Mouse (Mus musculus) intestine, embryonic 15.5 days (tissue): Measurements from ENCODE around the gene Adcy10. TPM values are rescaled to one million over a fixed set of nuclear protein-coding genes. Genes with fewer than 3 reads are reported as not detected.

Experiments
- ATAC-seq: fragments of 200-750 bp; cut with Nextera tagmentation; 2 replicates; pipeline ENCODE4 v1.8.0; 2017; ENCODE audit warnings: moderate TSS enrichment, moderate library complexity
- H3K27ac ChIP-seq: fragments of 300-500 bp; sonication (generic); 2 replicates; pipeline ENCODE4 v1.5.1; 2015; ENCODE audit warnings: mild to moderate bottlenecking, inconsistent platforms
- H3K27me3 ChIP-seq: fragments of 300-500 bp; sonication (generic); replicated peaks from 2 replicates; pipeline ENCODE4 v1.6.1; 2015; ENCODE audit warnings: inconsistent platforms
- H3K36me3 ChIP-seq: fragments of 300-500 bp; sonication (generic); 2 replicates; pipeline ENCODE4 v1.6.1; 2015; ENCODE audit warnings: inconsistent platforms
- H3K4me1 ChIP-seq: fragments of 300-500 bp; sonication (generic); replicated peaks from 2 replicates; pipeline ENCODE4 v1.6.1; 2015; ENCODE audit warnings: inconsistent platforms
- H3K4me2 ChIP-seq: fragments of 300-500 bp; sonication (generic); replicated peaks from 2 replicates; pipeline ENCODE4 v1.6.1; 2015; ENCODE audit warnings: mild to moderate bottlenecking, inconsistent platforms
- H3K4me3 ChIP-seq: fragments of 300-500 bp; sonication (generic); replicated peaks from 2 replicates; pipeline ENCODE4 v1.5.1; 2015; ENCODE audit warnings: inconsistent platforms
- H3K9ac ChIP-seq: fragments of 300-500 bp; sonication (generic); 2 replicates; pipeline ENCODE4 v1.6.1; 2015; ENCODE audit warnings: inconsistent platforms
- H3K9me3 ChIP-seq: fragments of 300-500 bp; sonication (generic); 2 replicates; pipeline ENCODE4 v1.6.1; 2016; ENCODE audit warnings: inconsistent platforms
- WGBS: fragments of 180-500 bp; shearing (Covaris S2); methylation state at CpG from one replicate; pipeline ENCODE4 v1.1.7; 2015; 5-methylcytosine and 5-hydroxymethylcytosine counted together
- polyA plus RNA-seq: library from polyadenylated mRNA; unstranded; fragments of >200 nt; fragmentation: Nextera tagmentation; extraction: Ambion mirVana; gene quantifications from 2 replicates; pipeline ENCODE4 v1.2.1, GENCODE M21; 2015

Gene Adcy10
- polyA plus RNA-seq, 1 experiment from 2014 or later: not detected

GRCm38 (mm10) chr1:165468971-165469370 is 16.0 kb upstream of the Adcy10 start:
- Histone ChIP-seq H3K4me1 (no peaks in the 10 kb centered on the region), H3K36me3 (no peaks in the 10 kb centered on the region), H3K27me3 (no peaks in the 10 kb centered on the region), H3K27ac (no peak overlapping the region), H3K4me2 (no peak overlapping the region), H3K9ac (no peak overlapping the region), H3K4me3 (no peak overlapping the region), H3K9me3 (no peaks in the 10 kb centered on the region)
- no peak for ATAC-seq

- H3K4me3 ChIP-seq: no peak overlapping the region
- H3K4me1 ChIP-seq: no peaks in the 10 kb centered on the region
- H3K27ac ChIP-seq: no peak overlapping the region
- H3K9ac ChIP-seq: no peak overlapping the region
- H3K4me2 ChIP-seq: no peak overlapping the region
- H3K9me3 ChIP-seq: no peaks in the 10 kb centered on the region
- H3K27me3 ChIP-seq: no peaks in the 10 kb centered on the region
- ATAC-seq: no peak
- H3K36me3 ChIP-seq: no peaks in the 10 kb centered on the region
Measured at GRCm38 (mm10) chr1:165469717-165470116, 15.3 kb upstream of the Adcy10 start.

GRCm38 (mm10) chr1:165471490-165471889 is 13.5 kb upstream of the Adcy10 start:
- Histone ChIP-seq H3K4me3 (no peak overlapping the region), H3K4me2 (no peak overlapping the region), H3K27ac (no peak overlapping the region), H3K27me3 (no peaks in the 10 kb centered on the region), H3K36me3 (no peaks in the 10 kb centered on the region), H3K4me1 (no peaks in the 10 kb centered on the region), H3K9me3 (no peaks in the 10 kb centered on the region), H3K9ac (no peak overlapping the region)
- no peak for ATAC-seq
- 87% methylated on average over 1 of the region's 1 CpGs for WGBS

GRCm38 (mm10) chr1:165486108-165486507 is 1.1 kb downstream of the Adcy10 start:
- H3K27ac ChIP-seq: no peak overlapping the region
- H3K9ac ChIP-seq: no peak overlapping the region
- H3K4me3 ChIP-seq: no peak overlapping the region
- no peaks in the 10 kb centered on the region for H3K4me1 ChIP-seq
- WGBS: 85% methylated on average over 2 of the region's 2 CpGs
- H3K4me2 ChIP-seq: no peak overlapping the region
- no peaks in the 10 kb centered on the region for H3K9me3 ChIP-seq
- H3K36me3 ChIP-seq: no peaks in the 10 kb centered on the region
- no peak for ATAC-seq
- no peaks in the 10 kb centered on the region for H3K27me3 ChIP-seq

GRCm38 (mm10) chr1:165489197-165489596 is 4.2 kb downstream of the Adcy10 start:
- no peaks in the 10 kb centered on the region for H3K9me3 ChIP-seq
- WGBS: 83% methylated on average over 4 of the region's 4 CpGs

GRCm38 (mm10) chr1:165498856-165499255 is 13.9 kb downstream of the Adcy10 start:
- WGBS: 67% methylated on average over 3 of the region's 3 CpGs
- H3K36me3 ChIP-seq: no peaks in the 10 kb centered on the region
- no peaks in the 10 kb centered on the region for H3K9me3 ChIP-seq
- no peak overlapping the region for H3K27ac ChIP-seq
- peaks cover 4% of the 10 kb centered on the region; the same call in 1 of the 2 replicates for H3K4me1 ChIP-seq
- H3K9ac ChIP-seq: no peak overlapping the region
- H3K4me2 ChIP-seq: no peak overlapping the region
- ATAC-seq: no peak
- no peaks in the 10 kb centered on the region for H3K27me3 ChIP-seq
- H3K4me3 ChIP-seq: no peak overlapping the region

More at GRCm38 (mm10) chr1:165489197-165489596, 4.2 kb downstream of the Adcy10 start:
- Histone ChIP-seq H3K4me1 (no peaks in the 10 kb centered on the region), H3K36me3 (no peaks in the 10 kb centered on the region), H3K27ac (no peak overlapping the region), H3K4me3 (no peak overlapping the region), H3K9ac (no peak overlapping the region), H3K4me2 (no peak overlapping the region), H3K27me3 (no peaks in the 10 kb centered on the region)
- ATAC-seq: no peak

GRCm38 (mm10) chr1:165503307-165504024 is 18.5 kb downstream of the Adcy10 start:
- H3K36me3 ChIP-seq: no peaks in the 10 kb centered on the region
- peaks cover 4% of the 10 kb centered on the region; the same call in 1 of the 2 replicates for H3K4me1 ChIP-seq
- H3K27me3 ChIP-seq: no peaks in the 10 kb centered on the region
- H3K4me2 ChIP-seq: no peak overlapping the region
- ATAC-seq: 0 out of 2 replicates have a peak, but pooled peaks have one; percentile 49
- H3K9ac ChIP-seq: no peak overlapping the region
- H3K4me3 ChIP-seq: no peak overlapping the region
- H3K27ac ChIP-seq: no peak overlapping the region
- 25% methylated on average over 10 of the region's 10 CpGs for WGBS
- H3K9me3 ChIP-seq: no peaks in the 10 kb centered on the region

GRCm38 (mm10) chr1:165506303-165506702 is 21.3 kb downstream of the Adcy10 start:
- no peak overlapping the region for H3K9ac ChIP-seq
- H3K4me1 ChIP-seq: peaks cover 4% of the 10 kb centered on the region; the same call in 1 of the 2 replicates
- H3K4me2 ChIP-seq: no peak overlapping the region
- H3K9me3 ChIP-seq: no peaks in the 10 kb centered on the region
- 84% methylated on average over 6 of the region's 6 CpGs for WGBS
- ATAC-seq: no peak
- no peaks in the 10 kb centered on the region for H3K36me3 ChIP-seq
- H3K4me3 ChIP-seq: no peak overlapping the region
- H3K27ac ChIP-seq: no peak overlapping the region
- H3K27me3 ChIP-seq: no peaks in the 10 kb centered on the region

- ATAC-seq: no peak
- no peaks in the 10 kb centered on the region for H3K9me3 ChIP-seq
- H3K36me3 ChIP-seq: no peaks in the 10 kb centered on the region
- no peak overlapping the region for H3K9ac ChIP-seq
- no peak overlapping the region for H3K4me2 ChIP-seq
- H3K4me3 ChIP-seq: no peak overlapping the region
- 88% methylated on average over 6 of the region's 6 CpGs for WGBS
- H3K27ac ChIP-seq: no peak overlapping the region
- no peaks in the 10 kb centered on the region for H3K4me1 ChIP-seq
- no peaks in the 10 kb centered on the region for H3K27me3 ChIP-seq
Measured at GRCm38 (mm10) chr1:165510161-165510560, 25.2 kb downstream of the Adcy10 start.

GRCm38 (mm10) chr1:165520716-165521115 is 35.7 kb downstream of the Adcy10 start:
- H3K4me3 ChIP-seq: no peak overlapping the region
- no peak overlapping the region for H3K27ac ChIP-seq
- ATAC-seq: no peak
- H3K9me3 ChIP-seq: no peaks in the 10 kb centered on the region
- H3K4me1 ChIP-seq: no peaks in the 10 kb centered on the region
- H3K27me3 ChIP-seq: no peaks in the 10 kb centered on the region
- no peak overlapping the region for H3K4me2 ChIP-seq
- no peaks in the 10 kb centered on the region for H3K36me3 ChIP-seq
- WGBS: 91% methylated on average over 7 of the region's 7 CpGs
- no peak overlapping the region for H3K9ac ChIP-seq

GRCm38 (mm10) chr1:165536079-165536675 is 51.2 kb downstream of the Adcy10 start:
- Histone ChIP-seq H3K4me1 (no peaks in the 10 kb centered on the region), H3K9me3 (no peaks in the 10 kb centered on the region), H3K27me3 (no peaks in the 10 kb centered on the region), H3K27ac (no peak overlapping the region), H3K4me2 (no peak overlapping the region), H3K36me3 (no peaks in the 10 kb centered on the region), H3K4me3 (no peak overlapping the region), H3K9ac (no peak overlapping the region)
- WGBS: 68% methylated on average over 12 of the region's 12 CpGs
- no peak for ATAC-seq

- Histone ChIP-seq H3K27ac (no peak overlapping the region), H3K9me3 (no peaks in the 10 kb centered on the region), H3K4me3 (no peak overlapping the region), H3K4me2 (no peak overlapping the region), H3K36me3 (no peaks in the 10 kb centered on the region), H3K4me1 (no peaks in the 10 kb centered on the region), H3K27me3 (no peaks in the 10 kb centered on the region), H3K9ac (no peak overlapping the region)
- 62% methylated on average over 5 of the region's 5 CpGs for WGBS
- ATAC-seq: no peak
Measured at GRCm38 (mm10) chr1:165537241-165537807, 52.3 kb downstream of the Adcy10 start.

GRCm38 (mm10) chr1:165556711-165557110 is 71.7 kb downstream of the Adcy10 start:
- Histone ChIP-seq H3K4me1 (no peaks in the 10 kb centered on the region), H3K4me3 (no peak overlapping the region), H3K27ac (no peak overlapping the region), H3K4me2 (no peak overlapping the region), H3K27me3 (no peaks in the 10 kb centered on the region), H3K36me3 (no peaks in the 10 kb centered on the region), H3K9me3 (no peaks in the 10 kb centered on the region), H3K9ac (no peak overlapping the region)
- no peak for ATAC-seq
- 50% methylated on average over 2 of the region's 2 CpGs for WGBS
